Mouse (Mus musculus) ovary, postnatal 36 days (tissue): ENCODE results near the gene Terb1.

Experiments used
- DNase-seq: peaks from one replicate; pipeline ENCODE4 v3.0.0; 2022; ENCODE audit warnings: low spot score, mixed read lengths

The Terb1 gene

GRCm38 (mm10) chr8:104411972-104412371 lies 97.7 kb downstream of the Terb1 start:
- DNase-seq, result no peak

GRCm38 (mm10) chr8:104411468-104411867 lies 98.2 kb downstream of the Terb1 start:
- no peak for DNase-seq

- no peak for DNase-seq
Measured at GRCm38 (mm10) chr8:104410628-104411273, 99.0 kb downstream of the Terb1 start.

GRCm38 (mm10) chr8:104408328-104409110 lies 101.2 kb downstream of the Terb1 start:
- DNase-seq, result no peak

- no peak for DNase-seq
Measured at GRCm38 (mm10) chr8:104406340-104407128, 103.2 kb downstream of the Terb1 start.

- DNase-seq, result no peak
Measured at GRCm38 (mm10) chr8:104405430-104406187, 104.1 kb downstream of the Terb1 start.

- no peak for DNase-seq
Measured at GRCm38 (mm10) chr8:104403596-104403995, 106.1 kb downstream of the Terb1 start.
